Mouse (Mus musculus) megakaryocyte, embryonic 14.5 days (primary cell): ENCODE results near the gene A4gnt.

Experiments
- FLI1 ChIP-seq: IDR thresholded peaks from 2 replicates; pipeline ENCODE4 v1.6.1; 2012; ENCODE audit warnings: low read length, inconsistent platforms, mixed read lengths
- GATA1 ChIP-seq: IDR thresholded peaks from 3 replicates; pipeline ENCODE4 v1.6.1; 2012; ENCODE audit warnings: mixed read lengths, low read length, inconsistent platforms, borderline replicate concordance

GRCm38 (mm10) chr9:99629281-99630011 lies 17.1 kb downstream of the A4gnt start, which contains the start of gene Dzip1l:
- TF ChIP-seq GATA1 (no peak), FLI1 (no peak)
